Mouse (Mus musculus) neural tube, embryonic 15.5 days (tissue): ENCODE measurements around the gene Dennd4b. TPM values are rescaled to one million over a fixed set of nuclear protein-coding genes. Genes with fewer than 3 reads are reported as not detected.

Experiments used
- ATAC-seq: fragments of 200-750 bp; cut with Nextera tagmentation; 2 replicates; pipeline ENCODE4 v1.8.0; 2017; ENCODE audit warnings: mild to moderate bottlenecking, moderate TSS enrichment, moderate library complexity; ENCODE audit not compliant: low FRiP score
- H3K27ac ChIP-seq: fragments of 300-500 bp; sonication (generic); replicated peaks from 2 replicates; pipeline ENCODE4 v1.5.1; 2015; ENCODE audit warnings: mild to moderate bottlenecking, inconsistent platforms
- H3K27me3 ChIP-seq: fragments of 300-500 bp; sonication (generic); replicated peaks from 2 replicates; pipeline ENCODE4 v1.6.1; 2015; ENCODE audit warnings: inconsistent platforms
- H3K36me3 ChIP-seq: fragments of 300-500 bp; sonication (generic); 2 replicates; pipeline ENCODE4 v1.6.1; 2015; ENCODE audit warnings: inconsistent platforms
- H3K4me1 ChIP-seq: fragments of 300-500 bp; sonication (generic); 2 replicates; pipeline ENCODE4 v1.6.1; 2015; ENCODE audit warnings: inconsistent platforms
- H3K4me2 ChIP-seq: fragments of 300-500 bp; sonication (generic); 2 replicates; pipeline ENCODE4 v1.6.1; 2015; ENCODE audit warnings: inconsistent platforms, mild to moderate bottlenecking, moderate library complexity
- H3K4me3 ChIP-seq: fragments of 300-500 bp; sonication (generic); replicated peaks from 2 replicates; pipeline ENCODE4 v1.5.1; 2015; ENCODE audit warnings: mild to moderate bottlenecking, inconsistent platforms
- H3K9ac ChIP-seq: fragments of 300-500 bp; sonication (generic); replicated peaks from 2 replicates; pipeline ENCODE4 v1.6.1; 2015; ENCODE audit warnings: mild to moderate bottlenecking, inconsistent platforms
- H3K9me3 ChIP-seq: fragments of 300-500 bp; sonication (generic); replicated peaks from 2 replicates; pipeline ENCODE4 v1.6.1; 2016; ENCODE audit warnings: inconsistent platforms
- WGBS: fragments of 180-500 bp; shearing (Covaris S2); methylation state at CpG from one replicate; pipeline ENCODE4 v1.1.7; 2015; ENCODE audit warnings: mixed read lengths; 5-methylcytosine and 5-hydroxymethylcytosine counted together
- polyA plus RNA-seq: library from polyadenylated mRNA; unstranded; fragments of >200 nt; fragmentation: Nextera tagmentation; extraction: Ambion mirVana; gene quantifications from 2 replicates; pipeline ENCODE4 v1.2.1, GENCODE M21; 2015

The Dennd4b gene
- 7.3 and 9.0 TPM in 2 replicates for polyA plus RNA-seq

DNA sequence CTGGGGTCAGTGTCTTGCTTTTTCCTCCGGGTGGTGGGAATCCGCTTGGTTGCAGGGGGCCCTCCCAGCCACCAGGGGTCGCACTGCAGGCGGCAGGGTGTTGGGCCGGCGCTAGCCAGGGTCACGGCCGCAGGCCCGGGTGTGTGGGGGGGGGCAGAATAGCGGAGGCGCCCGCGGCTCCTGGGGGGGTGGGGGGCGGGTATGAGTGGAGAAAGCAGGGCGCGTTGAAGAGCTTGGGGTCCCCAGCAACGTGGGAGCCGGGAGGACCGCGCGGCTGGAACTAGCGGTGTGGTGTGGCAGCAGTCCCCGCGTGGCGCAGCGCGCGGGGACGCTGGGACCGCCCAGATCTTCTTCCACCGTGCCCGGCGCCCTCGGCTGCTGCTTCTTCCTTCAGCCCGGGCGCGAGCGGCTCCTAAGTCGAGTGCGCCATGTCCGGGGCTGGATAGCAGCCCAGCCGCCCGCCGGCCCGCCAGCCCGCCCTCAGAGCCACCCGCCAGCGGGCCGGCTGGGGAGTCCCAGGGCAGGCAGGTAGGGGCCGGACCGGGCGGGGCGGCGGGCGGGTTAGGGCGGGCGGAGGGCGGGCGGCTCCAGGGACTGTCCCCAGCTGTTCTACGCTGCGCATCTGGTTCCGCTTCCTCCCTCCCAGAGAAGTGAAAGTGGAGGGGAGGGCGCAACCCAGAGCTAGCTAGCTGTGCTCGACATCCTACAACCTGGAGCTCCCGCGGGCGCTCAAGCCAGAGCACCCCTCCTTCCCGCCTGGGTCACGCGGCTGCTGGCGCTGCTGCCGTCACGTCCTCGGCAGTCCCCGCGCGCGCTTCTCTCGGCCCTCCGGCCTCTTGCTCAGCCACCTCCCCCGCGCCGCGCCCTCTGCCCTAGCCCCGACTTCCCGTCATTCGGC, at the start of gene Dennd4b:
TSS of gene Dennd4b (plus strand) at position 152 of the 898 bp plus-strand sequence.
- H3K27me3 ChIP-seq = no peaks in the 10 kb centered on the region
- peaks cover 13% of the 10 kb centered on the region for H3K4me1 ChIP-seq
- peaks cover 49% of the 10 kb centered on the region for H3K36me3 ChIP-seq
- ATAC-seq = peak; percentile 88
- peak within 1 kb of the TSS; percentile 89 for H3K9ac ChIP-seq
- peak within 1 kb of the TSS; percentile 97 for H3K27ac ChIP-seq
- H3K4me2 ChIP-seq = peak within 1 kb of the TSS; percentile 74
- no peaks in the 10 kb centered on the region for H3K9me3 ChIP-seq
- H3K4me3 ChIP-seq = peak within 1 kb of the TSS; percentile 83
- WGBS = under 1% methylated on average over 66 of the region's 87 CpGs

DNA sequence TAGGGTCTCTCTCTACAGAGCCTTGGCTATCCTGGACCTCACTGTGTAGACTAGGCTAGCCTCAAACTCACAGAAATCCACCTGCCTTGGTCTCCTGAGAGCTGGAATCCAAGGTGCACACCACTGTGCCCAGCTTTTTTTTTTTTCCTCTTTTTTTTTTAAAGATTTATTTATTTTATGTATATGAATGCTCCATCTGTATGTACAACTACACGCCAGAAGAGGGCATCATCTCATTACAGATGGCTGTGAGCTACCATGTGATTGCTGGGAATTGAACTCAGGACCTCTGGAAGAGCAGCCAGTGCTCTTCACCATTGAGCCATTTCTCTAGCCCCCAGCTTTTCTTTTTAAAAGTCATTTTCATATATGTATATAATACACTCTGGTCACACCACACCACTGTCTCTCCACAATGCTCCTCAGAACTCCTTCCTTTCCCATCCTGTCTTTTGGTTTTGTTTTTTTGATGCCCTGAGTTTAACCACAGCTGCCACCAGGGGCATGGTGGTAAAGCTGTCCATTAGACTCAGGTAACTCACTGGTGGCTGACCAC, 49.1 kb upstream of the Dennd4b start:
- Histone ChIP-seq H3K4me2 (no peak overlapping the region), H3K4me3 (no peak overlapping the region), H3K4me1 (peaks cover 38% of the 10 kb centered on the region), H3K27me3 (no peaks in the 10 kb centered on the region), H3K27ac (no peak overlapping the region), H3K9ac (no peak overlapping the region), H3K9me3 (no peaks in the 10 kb centered on the region), H3K36me3 (peaks cover 10% of the 10 kb centered on the region)
- 47% methylated on average over 1 of the region's 1 CpGs for WGBS
- ATAC-seq = no peak

DNA sequence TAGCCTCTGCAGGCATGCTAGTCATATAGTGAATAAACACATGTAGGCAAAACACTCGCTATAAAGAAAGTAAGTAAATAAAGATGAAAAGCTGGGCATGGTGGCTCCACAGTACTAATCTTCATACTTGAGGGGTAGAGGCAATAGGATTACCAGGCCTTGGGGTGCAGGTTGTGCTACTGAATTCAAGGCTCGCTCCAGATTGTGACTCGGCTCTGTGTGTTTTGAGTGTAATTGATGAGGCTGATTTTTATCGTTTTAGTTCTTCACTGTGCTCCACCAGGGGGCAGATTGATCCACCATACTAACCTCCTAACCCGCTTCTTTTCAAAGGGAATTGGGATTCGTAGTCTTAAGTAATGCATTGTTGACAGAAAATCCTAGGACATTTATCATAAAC, 44.9 kb upstream of the Dennd4b start:
- peak overlapping the region; percentile 72 for H3K27ac ChIP-seq
- H3K9ac ChIP-seq = peak overlapping the region; percentile 53
- WGBS = 12% methylated on average over 6 of the region's 6 CpGs
- peak; percentile 33; the same call in 1 of the 2 replicates for ATAC-seq
- H3K36me3 ChIP-seq = peaks cover 5% of the 10 kb centered on the region; the same call in 1 of the 2 replicates
- H3K9me3 ChIP-seq = no peaks in the 10 kb centered on the region
- peak overlapping the region; percentile 75 for H3K4me2 ChIP-seq
- peak overlapping the region; percentile 38 for H3K4me3 ChIP-seq
- H3K4me1 ChIP-seq = peaks cover 10% of the 10 kb centered on the region
- no peaks in the 10 kb centered on the region for H3K27me3 ChIP-seq

DNA sequence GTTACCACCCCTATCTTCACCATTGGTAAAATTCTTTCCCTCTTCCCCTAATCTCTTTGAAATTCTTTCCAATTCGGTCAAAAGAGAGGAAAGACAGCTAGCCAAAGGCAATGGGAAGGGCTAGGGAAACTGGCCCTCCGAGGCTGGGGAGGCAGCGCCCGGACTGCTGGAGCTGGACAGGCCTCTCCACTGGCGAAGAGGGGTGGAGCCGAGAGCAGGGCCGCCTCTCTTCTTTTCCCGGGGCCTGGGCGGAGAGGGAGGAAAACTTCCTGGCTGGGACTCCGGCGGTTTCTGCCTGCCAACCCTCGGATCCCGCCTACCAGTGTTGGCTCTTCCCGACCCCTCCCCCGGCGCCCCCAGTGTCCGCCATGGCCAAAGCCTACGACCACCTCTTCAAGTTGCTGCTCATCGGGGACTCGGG, 44.4 kb upstream of the Dennd4b start:
- Histone ChIP-seq H3K4me2 (peak overlapping the region; percentile 75), H3K36me3 (peaks cover 5% of the 10 kb centered on the region; the same call in 1 of the 2 replicates), H3K4me3 (peak overlapping the region; percentile 38), H3K27me3 (no peaks in the 10 kb centered on the region), H3K9ac (peak overlapping the region; percentile 53), H3K27ac (peak overlapping the region; percentile 72), H3K4me1 (peaks cover 10% of the 10 kb centered on the region), H3K9me3 (no peaks in the 10 kb centered on the region)
- ATAC-seq = peak; percentile 68; the same call in 1 of the 2 replicates
- 2% methylated on average over 20 of the region's 20 CpGs for WGBS

DNA sequence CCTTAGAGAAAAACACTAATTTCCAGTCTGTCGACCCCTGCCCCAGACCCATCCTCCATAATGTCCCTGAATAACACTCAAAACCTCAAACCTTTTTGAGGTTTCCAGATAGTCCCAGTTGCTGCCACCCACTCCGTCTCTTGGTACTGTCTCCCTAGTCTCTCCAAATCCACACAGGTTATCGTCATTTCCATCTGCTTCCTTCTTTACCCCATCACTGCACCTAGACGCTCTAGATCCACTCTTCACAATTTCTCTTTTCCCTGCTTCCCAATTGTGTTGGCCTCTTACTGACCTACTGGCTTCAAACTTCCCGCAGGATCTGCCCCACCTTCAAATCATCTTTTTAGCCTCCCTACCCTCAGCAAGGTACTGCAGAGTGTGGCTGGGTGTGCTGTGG, 43.9 kb upstream of the Dennd4b start:
- 31% methylated on average over 5 of the region's 5 CpGs for WGBS
- Histone ChIP-seq H3K27me3 (no peaks in the 10 kb centered on the region), H3K9ac (peak overlapping the region; percentile 20), H3K9me3 (no peaks in the 10 kb centered on the region), H3K4me1 (peaks cover 10% of the 10 kb centered on the region), H3K27ac (no peak overlapping the region; the same call in 1 of the 2 replicates), H3K4me3 (peak overlapping the region; percentile 38), H3K4me2 (peak overlapping the region; percentile 75), H3K36me3 (peaks cover 5% of the 10 kb centered on the region; the same call in 1 of the 2 replicates)
- ATAC-seq = no peak

DNA sequence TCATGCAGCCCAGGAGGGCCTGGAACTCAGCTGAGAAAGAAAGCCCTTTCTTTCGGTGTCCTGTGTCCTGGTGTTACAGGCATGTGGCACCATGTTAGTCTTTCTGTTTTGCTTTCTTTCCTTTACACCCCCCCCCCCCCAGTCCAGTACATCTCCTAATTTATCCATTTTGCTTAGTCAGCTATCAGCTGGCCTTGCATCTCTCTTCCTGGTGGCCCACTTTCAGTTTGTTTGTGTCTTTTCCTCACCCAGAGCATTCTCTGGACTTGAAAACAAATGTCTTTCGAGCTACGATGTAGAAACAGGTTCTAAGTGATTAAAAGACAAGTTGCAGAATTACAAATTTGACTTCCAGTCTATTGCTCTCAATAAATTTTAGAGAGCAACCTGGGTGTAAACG, 42.5 kb upstream of the Dennd4b start:
- Histone ChIP-seq H3K4me2 (no peak overlapping the region), H3K4me3 (no peak overlapping the region), H3K9ac (no peak overlapping the region), H3K27ac (no peak overlapping the region), H3K4me1 (peaks cover 10% of the 10 kb centered on the region), H3K9me3 (no peaks in the 10 kb centered on the region), H3K36me3 (peaks cover 5% of the 10 kb centered on the region; the same call in 1 of the 2 replicates), H3K27me3 (no peaks in the 10 kb centered on the region)
- ATAC-seq = no peak
- WGBS = 90% methylated on average over 4 of the region's 4 CpGs

DNA sequence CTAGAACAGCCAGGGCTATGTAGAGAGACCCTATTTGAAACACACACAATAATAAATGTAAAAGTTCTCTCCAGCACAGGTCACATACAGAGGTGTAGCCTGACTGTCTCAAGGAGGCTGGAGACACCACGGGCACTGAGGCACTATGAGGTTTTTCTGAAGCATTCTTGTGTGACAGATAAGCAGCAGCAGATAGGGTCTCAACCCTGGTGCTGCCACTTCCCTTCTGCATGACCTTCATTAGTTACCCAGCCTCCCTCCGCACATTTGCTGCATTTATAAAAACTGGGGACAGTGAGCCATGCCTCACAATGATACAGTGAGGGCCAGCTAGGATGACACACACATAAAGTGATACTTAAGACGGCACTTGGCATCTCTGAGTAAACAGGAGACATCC, 42.0 kb upstream of the Dennd4b start:
- no peak overlapping the region for H3K4me2 ChIP-seq
- H3K36me3 ChIP-seq = peaks cover 5% of the 10 kb centered on the region; the same call in 1 of the 2 replicates
- peaks cover 10% of the 10 kb centered on the region for H3K4me1 ChIP-seq
- no peak overlapping the region for H3K4me3 ChIP-seq
- WGBS = 83% methylated on average over 3 of the region's 3 CpGs
- ATAC-seq = no peak
- no peaks in the 10 kb centered on the region for H3K9me3 ChIP-seq
- no peaks in the 10 kb centered on the region for H3K27me3 ChIP-seq
- H3K27ac ChIP-seq = no peak overlapping the region
- H3K9ac ChIP-seq = no peak overlapping the region

DNA sequence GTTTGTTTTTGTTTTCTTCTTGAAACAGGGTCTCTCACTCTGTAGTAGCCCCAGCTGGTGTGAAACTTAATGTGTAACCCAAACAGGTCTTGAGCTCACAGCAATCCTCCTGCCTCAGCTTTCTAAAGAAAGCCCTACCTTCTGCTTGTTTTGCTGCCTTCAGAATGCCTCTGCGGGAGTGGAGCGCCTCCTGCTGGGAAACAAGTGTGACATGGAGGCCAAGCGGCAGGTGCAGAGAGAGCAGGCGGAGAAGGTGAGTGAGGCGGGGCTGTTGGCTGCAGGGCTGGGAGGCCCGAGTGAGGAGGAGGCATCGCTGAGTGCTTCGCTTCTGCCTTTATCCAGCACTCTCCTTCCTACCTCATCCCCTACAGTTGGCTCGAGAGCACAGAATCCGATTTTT, 40.7 kb upstream of the Dennd4b start:
- WGBS = 76% methylated on average over 10 of the region's 10 CpGs
- ATAC-seq = no peak

DNA sequence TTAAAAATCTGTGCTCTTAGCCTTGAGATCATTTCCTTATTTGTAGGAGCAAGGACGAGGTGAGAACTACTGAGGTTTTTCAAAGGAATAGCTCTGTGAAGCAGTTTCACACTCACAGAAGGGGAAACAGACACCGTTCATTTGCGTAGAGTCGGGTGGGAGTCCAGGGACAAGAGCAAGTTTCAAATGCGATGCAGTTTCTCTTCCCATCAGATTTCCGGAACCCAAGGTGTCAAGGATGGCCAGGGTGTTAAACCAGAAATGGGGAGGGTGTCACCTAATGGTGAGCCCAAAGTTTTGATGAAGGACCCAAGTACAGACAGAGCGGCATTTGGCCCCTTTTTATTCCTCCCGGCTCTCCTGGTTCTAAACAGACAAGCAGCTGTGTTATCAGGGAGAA, 33.9 kb upstream of the Dennd4b start:
- WGBS = 19% methylated on average over 8 of the region's 8 CpGs
- no peak for ATAC-seq
- Histone ChIP-seq H3K27me3 (no peaks in the 10 kb centered on the region), H3K27ac (peak overlapping the region; percentile 65), H3K9me3 (no peaks in the 10 kb centered on the region), H3K4me2 (peak overlapping the region; percentile 91), H3K36me3 (peaks cover 22% of the 10 kb centered on the region), H3K4me1 (peaks cover 19% of the 10 kb centered on the region), H3K4me3 (peak overlapping the region; percentile 65), H3K9ac (peak overlapping the region; percentile 55)

More for the DNA sequence above, 40.7 kb upstream of the Dennd4b start:
- Histone ChIP-seq H3K9ac (no peak overlapping the region), H3K4me2 (no peak overlapping the region), H3K27me3 (no peaks in the 10 kb centered on the region), H3K4me3 (no peak overlapping the region), H3K4me1 (peaks cover 10% of the 10 kb centered on the region), H3K27ac (no peak overlapping the region), H3K9me3 (no peaks in the 10 kb centered on the region), H3K36me3 (peaks cover 5% of the 10 kb centered on the region; the same call in 1 of the 2 replicates)

DNA sequence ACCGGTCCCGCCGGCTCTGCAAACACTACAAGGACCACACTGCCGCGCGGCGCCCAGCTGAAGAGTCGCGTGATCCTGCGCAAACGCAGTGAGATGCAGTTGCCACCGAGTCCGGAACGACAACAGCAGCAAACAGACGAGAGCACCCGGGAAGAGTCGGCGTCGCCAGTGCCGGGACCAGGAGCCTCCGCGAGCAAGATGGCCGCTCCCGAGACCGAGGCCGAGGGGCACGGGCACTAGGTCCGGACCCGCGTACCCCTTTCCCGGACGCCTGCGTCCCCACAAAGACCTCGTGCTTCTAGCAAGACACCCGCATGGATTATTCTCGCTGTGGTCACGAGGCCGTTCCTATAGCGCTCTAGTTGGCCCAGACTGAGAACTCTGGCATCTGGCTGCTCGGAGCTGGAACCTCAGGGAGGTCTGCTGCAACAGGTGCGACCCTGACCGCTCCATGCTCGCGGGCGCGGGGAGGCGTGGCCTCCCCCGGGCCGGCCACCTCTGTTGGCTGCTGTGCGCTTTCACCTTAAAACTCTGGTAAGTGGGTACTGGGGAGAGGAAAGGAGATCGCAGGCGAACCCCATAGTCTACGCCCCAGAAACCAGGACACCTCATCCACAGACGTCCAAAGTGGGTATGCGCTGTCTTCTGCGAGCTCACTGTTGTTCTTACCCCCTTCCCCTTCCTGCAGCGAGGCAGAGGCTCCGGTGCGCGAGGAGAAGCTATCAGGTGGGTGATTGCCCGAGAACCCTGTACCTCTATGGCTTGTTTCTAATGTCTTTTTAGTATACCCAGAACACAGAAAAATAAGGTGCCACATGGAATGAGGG, 33.3 kb upstream of the Dennd4b start, which contains the start of gene Jtb:
TSS of gene Jtb (plus strand) at position 91 of the 827 bp plus-strand sequence.
- peaks cover 19% of the 10 kb centered on the region for H3K4me1 ChIP-seq
- H3K36me3 ChIP-seq = peaks cover 27% of the 10 kb centered on the region
- H3K4me3 ChIP-seq = peak within 1 kb of the TSS; percentile 65
- under 1% methylated on average over 61 of the region's 61 CpGs for WGBS
- H3K27ac ChIP-seq = peak within 1 kb of the TSS; percentile 86
- ATAC-seq = peak; percentile 97
- H3K9me3 ChIP-seq = no peaks in the 10 kb centered on the region
- no peaks in the 10 kb centered on the region for H3K27me3 ChIP-seq
- peak within 1 kb of the TSS; percentile 91 for H3K4me2 ChIP-seq
- peak within 1 kb of the TSS; percentile 65 for H3K9ac ChIP-seq

DNA sequence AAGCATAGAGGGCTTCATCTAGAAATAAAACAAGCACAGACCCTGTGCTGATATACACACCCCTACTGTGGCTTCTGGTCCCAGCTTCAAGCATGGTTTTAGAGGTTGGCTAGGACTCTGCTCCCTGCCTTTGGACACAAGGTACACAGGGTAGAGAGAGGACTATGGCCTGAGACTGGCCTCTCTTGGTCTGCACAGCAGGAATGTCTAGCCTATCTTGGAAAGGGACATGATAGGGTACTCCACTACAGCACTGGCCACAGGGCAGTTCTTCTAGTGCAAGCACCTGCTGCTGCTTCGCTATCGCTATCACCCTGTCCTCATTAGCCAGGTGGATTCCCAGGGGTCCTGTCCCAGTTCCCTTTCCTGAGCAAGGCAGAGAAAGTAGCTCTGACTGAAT, 23.7 kb upstream of the Dennd4b start:
- 92% methylated on average over 2 of the region's 2 CpGs for WGBS
- no peak overlapping the region for H3K4me2 ChIP-seq
- no peaks in the 10 kb centered on the region for H3K9me3 ChIP-seq
- no peak overlapping the region for H3K4me3 ChIP-seq
- H3K27me3 ChIP-seq = no peaks in the 10 kb centered on the region
- H3K9ac ChIP-seq = no peak overlapping the region
- H3K27ac ChIP-seq = no peak overlapping the region
- peaks cover 3% of the 10 kb centered on the region; the same call in 1 of the 2 replicates for H3K36me3 ChIP-seq
- no peak for ATAC-seq
- H3K4me1 ChIP-seq = peaks cover 16% of the 10 kb centered on the region
